Comparison of ENCODE assay signal across 8 mouse cellular contexts in genomic region chr2:18393022-18393519, GRCm38 (mm10). TPM values are rescaled to one million over a fixed set of nuclear protein-coding genes. Genes with fewer than 3 reads are reported as not detected.
DNase-seq lines count a peak whose midpoint lies in the region; ATAC-seq lines count a peak whose summit lies in the region.

No protein-coding gene starts in this region.

- H3K4me1 ChIP-seq in heart, embryonic 10.5 days = no peaks in the 10 kb centered on the region
- peaks cover 6% of the 10 kb centered on the region; the same call in 1 of the 2 replicates for H3K4me1 ChIP-seq in embryonic facial prominence, embryonic 13.5 days
- peaks cover 2% of the 10 kb centered on the region; the same call in 1 of the 2 replicates for H3K4me1 ChIP-seq in limb, embryonic 15.5 days

- H3K36me3 ChIP-seq in heart, embryonic 10.5 days = no peaks in the 10 kb centered on the region
- no peaks in the 10 kb centered on the region for H3K36me3 ChIP-seq in embryonic facial prominence, embryonic 13.5 days
- H3K36me3 ChIP-seq in limb, embryonic 15.5 days = no peaks in the 10 kb centered on the region

- H3K27me3 ChIP-seq in heart, embryonic 10.5 days (ENCODE audit: insufficient read depth, poor library complexity, severe bottlenecking) = no peaks in the 10 kb centered on the region
- H3K27me3 ChIP-seq in embryonic facial prominence, embryonic 13.5 days = no peaks in the 10 kb centered on the region
- no peaks in the 10 kb centered on the region for H3K27me3 ChIP-seq in limb, embryonic 15.5 days

- H3K27ac ChIP-seq in heart, embryonic 10.5 days = peak overlapping the region; percentile 94
- H3K27ac ChIP-seq in embryonic facial prominence, embryonic 13.5 days = peak overlapping the region; percentile 98
- H3K27ac ChIP-seq in limb, embryonic 15.5 days = peak overlapping the region; percentile 99

- peak overlapping the region; percentile 70 for H3K4me2 ChIP-seq in embryonic facial prominence, embryonic 13.5 days
- peak overlapping the region; percentile 54 for H3K4me2 ChIP-seq in limb, embryonic 15.5 days

- H3K4me3 ChIP-seq in heart, embryonic 10.5 days = peak overlapping the region; percentile 95
- H3K4me3 ChIP-seq in embryonic facial prominence, embryonic 13.5 days = peak overlapping the region; percentile 86
- peak overlapping the region; percentile 67 for H3K4me3 ChIP-seq in limb, embryonic 15.5 days

- no peak for DNase-seq in heart, embryonic 10.5 days (ENCODE audit: low spot score)
- DNase-seq in heart, adult 9 months (ENCODE audit: low spot score in 2 of 2) = no peak
- DNase-seq in 3T3-L1 (ENCODE audit: low read depth, low spot score) = peak; percentile 36
- no peak for DNase-seq in adrenal gland, postnatal 25 days
- no peak for DNase-seq in adrenal gland, postnatal 10 days
- DNase-seq in left cerebral cortex, adult 8-10 months (ENCODE audit: low spot score in 2 of 2) = no peak

- H3K9ac ChIP-seq in embryonic facial prominence, embryonic 13.5 days = peak overlapping the region; percentile 90
- no peak overlapping the region for H3K9ac ChIP-seq in limb, embryonic 15.5 days

- 64% methylated on average over 2 of the region's 2 CpGs for WGBS in heart, embryonic 10.5 days
- WGBS in embryonic facial prominence, embryonic 13.5 days = 62% methylated on average over 2 of the region's 2 CpGs
- 55% methylated on average over 2 of the region's 2 CpGs for WGBS in limb, embryonic 15.5 days

- H3K9me3 ChIP-seq in heart, embryonic 10.5 days = no peaks in the 10 kb centered on the region
- H3K9me3 ChIP-seq in embryonic facial prominence, embryonic 13.5 days = no peaks in the 10 kb centered on the region
- no peaks in the 10 kb centered on the region for H3K9me3 ChIP-seq in limb, embryonic 15.5 days

- no peak for ATAC-seq in embryonic facial prominence, embryonic 13.5 days (ENCODE audit: insufficient number of reproducible peaks, insufficient read depth, low FRiP score, low TSS enrichment, low read depth)
- ATAC-seq in limb, embryonic 15.5 days (ENCODE audit: insufficient number of reproducible peaks, low FRiP score, low TSS enrichment, low read depth) = no peak

RNA-seq across cellular contexts. Expression of gene Dnajc1, which starts 0.4 kb away (rescaled TPM):
- 19.0 and 24.0 TPM in 2 replicates for polyA plus RNA-seq in heart, embryonic 10.5 days (2016; fragmentation: Nextera tagmentation; extraction: Ambion mirVana)
- polyA plus RNA-seq in embryonic facial prominence, embryonic 13.5 days (2015; fragmentation: Nextera tagmentation; extraction: Ambion mirVana) = 36.4 and 45.1 TPM in 2 replicates
- 42.2 and 44.0 TPM in 2 replicates for polyA plus RNA-seq in limb, embryonic 15.5 days (2015; fragmentation: Nextera tagmentation; extraction: Ambion mirVana)
- total RNA-seq in adrenal gland, postnatal 25 days (2021) = 33.9 and 45.4 TPM in 2 replicates
- total RNA-seq in adrenal gland, postnatal 10 days (2021) = 10 to 100 TPM; 21.8 to 26.1 TPM
- 10 to 100 TPM; 18.1 to 21.1 (median 20.2) TPM for total RNA-seq in left cerebral cortex, adult 8-10 months (2022)
